Mouse (Mus musculus): ENCODE data around the gene H2-M10.1.

DNA sequence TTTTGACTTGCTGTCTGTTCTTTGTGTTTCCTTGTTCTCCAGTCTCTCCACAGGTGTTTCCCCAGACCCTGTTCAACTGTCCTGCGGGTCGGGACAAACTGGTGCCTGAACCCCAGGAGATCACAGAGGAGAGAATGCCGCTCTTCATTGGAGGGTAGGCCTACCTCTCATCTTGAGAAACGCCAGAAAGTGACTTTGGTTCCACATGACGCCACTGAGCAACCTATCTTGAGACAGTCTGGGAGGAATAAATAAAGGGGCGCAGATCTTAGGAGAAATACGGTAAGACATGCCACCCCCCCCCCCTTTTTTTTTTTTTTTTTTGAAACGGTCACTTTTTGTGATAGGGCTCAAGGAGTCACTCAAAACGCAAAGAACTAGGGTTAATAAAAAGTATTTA lies 11.4 kb downstream of the H2-M10.1 start:
- TF ChIP-seq CTCF (IDR thresholded peaks at IDR 0.05; ENCODE audit: insufficient read depth, low read depth, low read length): no peak
- TF ChIP-seq POLR2A (IDR thresholded peaks at IDR 0.05; ENCODE audit: insufficient read depth, low read depth, low read length): no peak
